Mouse (Mus musculus) cerebellum, adult 11 months (tissue): ENCODE data around the gene Cby1.
A peak's percentile ranks its signal among the peaks of the same experiment; 100 is the strongest.

Experiments
- DNase-seq: peaks from one replicate; pipeline ENCODE4 v3.0.0; 2022

Cby1 gene

GRCm38 (mm10) chr15:79683146-79683545 lies 24.1 kb downstream of the Cby1 start:
- no peak for DNase-seq

DNA sequence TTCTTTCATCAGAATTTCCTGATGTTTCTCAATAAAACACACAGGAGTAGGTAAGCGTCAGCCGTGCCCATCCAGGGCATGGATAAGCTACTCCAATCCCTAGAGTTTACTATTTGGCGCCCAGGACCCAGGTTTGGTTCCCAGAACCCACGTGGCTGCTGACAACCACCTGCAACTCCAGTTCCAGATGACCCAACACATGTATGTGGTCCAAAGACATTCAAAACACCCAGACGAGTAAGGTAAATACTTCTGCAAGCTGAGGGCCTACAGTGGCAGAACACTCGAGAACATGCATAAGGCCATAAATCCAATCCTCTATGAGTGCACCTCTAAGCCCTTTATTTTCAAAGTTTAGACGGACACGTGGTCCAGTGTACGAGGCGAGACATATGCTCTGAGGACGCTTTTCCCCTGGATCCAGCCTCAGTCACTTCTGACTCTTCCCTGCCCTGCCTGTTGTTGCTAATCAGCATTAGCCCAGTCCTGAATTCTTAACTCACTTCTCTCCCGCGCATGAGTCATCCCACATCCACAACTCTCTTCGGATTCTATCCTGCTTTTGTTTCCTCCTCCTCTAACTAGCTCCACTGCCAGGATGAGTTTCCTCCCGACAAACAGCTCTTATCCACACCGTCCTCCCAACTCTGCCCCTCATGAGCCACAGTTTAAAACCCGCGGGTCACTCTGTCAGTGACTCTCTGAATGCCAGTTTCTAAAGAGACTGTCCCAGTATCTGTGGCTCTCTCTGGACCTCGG lies 24.9 kb downstream of the Cby1 start:
- no peak for DNase-seq

GRCm38 (mm10) chr15:79684616-79685015 lies 25.6 kb downstream of the Cby1 start:
- DNase-seq = no peak

GRCm38 (mm10) chr15:79685141-79685641 lies 26.2 kb downstream of the Cby1 start:
- DNase-seq = no peak

- no peak for DNase-seq
Observed at GRCm38 (mm10) chr15:79686046-79686869, 27.3 kb downstream of the Cby1 start.

DNA sequence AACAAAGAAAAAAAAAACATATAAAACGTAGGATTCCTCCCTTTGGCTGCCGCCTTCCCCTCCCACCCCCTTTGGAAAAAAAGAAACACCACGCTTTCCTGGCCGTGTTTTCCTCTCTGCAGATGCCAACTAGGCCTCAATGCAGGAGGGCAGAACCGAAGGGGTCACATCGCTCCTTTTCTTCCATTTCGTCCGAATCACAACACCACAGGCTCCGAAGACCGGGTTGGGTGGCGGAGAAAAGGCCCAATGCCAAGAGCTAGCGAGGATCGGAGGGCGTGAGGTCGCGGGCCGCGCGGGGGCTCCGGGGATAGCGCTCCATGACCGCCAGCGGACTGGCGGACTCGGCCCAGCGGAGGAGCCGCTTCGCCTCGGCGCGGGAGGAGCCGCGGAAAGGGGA lies 28.2 kb downstream of the Cby1 start:
- DNase-seq = no peak

DNA sequence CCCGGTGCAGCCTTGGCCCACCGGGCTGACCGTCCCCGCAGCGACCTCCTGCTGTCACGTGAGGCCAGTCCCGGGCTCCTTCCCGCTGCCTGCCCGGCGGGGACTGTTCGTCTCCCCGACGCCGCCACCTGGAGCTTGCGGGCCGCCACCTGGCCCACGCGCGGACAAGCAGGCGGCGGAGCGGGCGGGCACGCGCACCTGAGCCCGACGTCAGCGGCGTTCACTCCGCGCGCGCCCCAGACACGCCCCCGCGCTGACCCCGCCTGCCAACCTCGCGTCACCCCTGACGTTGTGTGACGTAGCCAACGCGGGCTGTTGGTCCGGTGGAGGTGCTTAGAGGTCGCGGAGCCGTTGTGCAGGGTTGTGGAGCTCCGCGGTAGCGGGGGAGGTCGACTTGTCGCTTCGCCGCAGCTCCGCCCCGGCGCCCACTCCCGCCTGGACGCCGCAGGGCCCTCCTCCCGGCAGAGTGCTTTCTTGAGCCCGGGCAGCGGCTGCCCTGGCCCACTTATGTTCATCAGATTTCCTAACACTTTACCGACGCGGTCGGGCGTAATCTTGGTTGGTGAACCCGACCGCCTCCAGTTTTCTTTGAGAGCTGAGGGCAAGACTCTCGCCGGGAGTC lies 28.8 kb downstream of the Cby1 start, which contains the start of gene Josd1:
Josd1 (minus strand) TSS at position 274 of the 622 bp plus-strand sequence.
- peak; percentile 98 for DNase-seq

- no peak for DNase-seq
Observed at GRCm38 (mm10) chr15:79688268-79688956, 29.4 kb downstream of the Cby1 start.

- no peak for DNase-seq
Observed at GRCm38 (mm10) chr15:79689662-79690425, 30.8 kb downstream of the Cby1 start.

DNA sequence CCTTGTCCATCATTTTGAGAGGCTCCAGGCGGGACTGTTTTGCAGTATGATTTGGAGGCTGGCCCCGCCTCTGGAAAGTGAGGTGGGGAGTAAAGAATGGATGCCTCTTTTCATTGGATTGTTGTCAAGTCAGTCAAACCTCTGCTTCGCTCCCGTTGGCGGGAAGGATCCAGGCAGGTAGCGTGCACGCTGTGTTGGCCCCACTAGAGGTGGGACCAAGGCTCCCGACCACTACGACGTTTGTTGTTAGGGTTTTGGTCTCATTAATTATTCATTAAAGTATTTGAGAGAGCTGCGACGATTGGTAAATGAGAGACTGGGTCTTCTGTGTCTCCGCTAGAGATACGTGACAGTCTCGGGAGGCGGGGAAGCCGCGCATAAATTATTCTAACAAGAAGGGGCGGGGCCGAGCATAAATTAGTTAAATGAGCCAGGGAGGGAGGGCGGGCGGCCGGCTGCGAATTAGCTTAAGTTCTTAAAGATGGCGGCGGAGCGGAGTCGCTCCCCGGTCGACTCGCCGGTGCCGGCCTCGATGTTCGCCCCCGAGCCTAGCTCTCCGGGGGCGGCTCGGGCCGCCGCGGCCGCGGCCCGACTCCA lies 31.5 kb downstream of the Cby1 start, which contains the start of gene Gtpbp1:
Gtpbp1 (plus strand) TSS at position 420 of the 597 bp plus-strand sequence.
- peak; percentile 97 for DNase-seq

GRCm38 (mm10) chr15:79691023-79691508 lies 32.1 kb downstream of the Cby1 start:
- DNase-seq = peak; percentile 63

DNA sequence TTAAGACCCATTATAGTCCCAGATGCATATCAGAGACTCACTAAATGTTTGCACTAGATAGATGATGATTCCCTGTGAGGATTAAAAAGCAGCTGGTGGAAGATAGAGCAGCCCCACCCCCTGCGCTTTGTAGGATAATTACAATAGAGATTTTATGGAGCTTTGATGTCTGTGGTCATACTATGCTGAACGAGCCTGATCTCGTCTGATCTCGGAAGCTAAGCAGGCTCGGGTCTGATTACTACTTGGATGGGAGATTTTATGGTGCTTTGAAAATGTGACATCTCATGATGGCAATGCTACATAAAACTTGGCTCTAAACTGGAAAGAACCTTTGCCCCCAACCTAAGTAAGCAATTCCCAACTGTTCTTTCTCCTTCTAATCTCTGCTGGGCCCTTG lies 33.3 kb downstream of the Cby1 start:
- DNase-seq = no peak

GRCm38 (mm10) chr15:79693740-79694139 lies 34.7 kb downstream of the Cby1 start:
- no peak for DNase-seq

DNA sequence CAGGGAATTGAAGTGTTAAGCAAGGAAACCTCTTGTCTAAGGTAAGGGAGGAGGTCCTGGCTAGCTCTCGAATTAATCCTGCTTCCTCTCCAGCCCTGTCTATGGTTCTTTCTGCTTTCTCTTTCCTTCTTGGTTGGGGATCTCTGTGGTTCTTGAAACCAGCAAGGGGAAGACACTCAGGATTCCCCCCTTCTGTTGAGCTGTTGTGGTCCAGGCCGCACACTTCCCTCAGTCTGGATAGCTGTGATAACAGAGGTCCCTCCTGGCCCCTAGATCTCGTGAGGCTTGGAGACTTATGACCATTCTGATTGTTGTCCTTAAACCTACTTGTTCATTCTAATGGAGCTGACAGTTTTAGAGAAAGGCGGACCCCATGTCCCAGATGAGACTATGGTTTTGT lies 35.5 kb downstream of the Cby1 start:
- DNase-seq = no peak

GRCm38 (mm10) chr15:79695516-79695915 lies 36.5 kb downstream of the Cby1 start:
- no peak for DNase-seq

DNA sequence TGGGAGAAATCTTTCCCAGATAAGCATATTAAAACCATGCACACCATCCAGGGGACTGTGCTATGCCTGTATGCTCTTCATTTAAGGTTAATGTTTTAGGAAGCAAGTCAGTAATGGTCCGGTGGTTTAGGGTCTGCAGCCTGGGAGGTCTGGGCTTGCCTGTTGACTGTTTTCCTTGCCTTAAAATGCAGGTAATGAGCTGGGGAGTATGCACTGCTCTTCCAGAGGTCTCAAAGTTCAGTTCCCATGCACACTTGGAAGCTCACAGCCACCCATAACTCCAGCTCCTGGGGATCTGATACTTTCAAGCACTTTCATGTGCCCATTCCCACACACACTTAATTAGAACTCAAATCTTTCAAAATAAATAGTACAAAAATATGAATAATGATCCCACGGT lies 37.5 kb downstream of the Cby1 start:
- DNase-seq = no peak

- no peak for DNase-seq
Observed at GRCm38 (mm10) chr15:79697011-79697410, 38.0 kb downstream of the Cby1 start.

DNA sequence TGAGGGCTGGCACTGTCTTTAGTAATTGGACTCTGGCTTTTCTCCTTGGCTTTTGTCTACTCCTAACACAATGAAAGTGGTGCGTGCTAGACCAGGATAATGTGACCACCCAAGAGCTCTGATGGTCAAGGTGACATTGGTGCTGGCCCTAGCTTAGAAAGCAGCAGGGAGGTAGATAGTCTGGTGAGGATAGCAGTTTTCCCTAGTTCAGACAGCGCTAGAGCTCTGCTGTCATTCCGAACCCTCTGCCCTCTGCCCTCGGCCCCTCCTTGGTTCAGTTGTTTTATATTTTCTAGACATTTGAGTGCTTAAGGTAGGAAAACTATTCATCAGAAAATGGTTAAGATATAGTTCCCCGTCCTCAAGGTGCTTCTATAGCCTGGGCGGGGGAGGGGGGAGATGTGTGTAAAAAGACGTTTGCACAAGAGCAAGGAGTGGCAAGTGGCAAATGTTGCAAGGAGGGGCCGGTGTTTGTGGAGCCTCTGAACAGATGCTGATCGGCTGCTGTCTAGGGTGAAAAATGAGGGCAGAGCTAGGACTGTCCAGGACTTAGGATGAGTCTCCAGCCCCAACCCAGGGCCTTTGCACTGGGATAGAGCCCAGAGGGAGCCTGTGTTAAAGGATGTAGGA lies 38.7 kb downstream of the Cby1 start:
- no peak for DNase-seq

DNA sequence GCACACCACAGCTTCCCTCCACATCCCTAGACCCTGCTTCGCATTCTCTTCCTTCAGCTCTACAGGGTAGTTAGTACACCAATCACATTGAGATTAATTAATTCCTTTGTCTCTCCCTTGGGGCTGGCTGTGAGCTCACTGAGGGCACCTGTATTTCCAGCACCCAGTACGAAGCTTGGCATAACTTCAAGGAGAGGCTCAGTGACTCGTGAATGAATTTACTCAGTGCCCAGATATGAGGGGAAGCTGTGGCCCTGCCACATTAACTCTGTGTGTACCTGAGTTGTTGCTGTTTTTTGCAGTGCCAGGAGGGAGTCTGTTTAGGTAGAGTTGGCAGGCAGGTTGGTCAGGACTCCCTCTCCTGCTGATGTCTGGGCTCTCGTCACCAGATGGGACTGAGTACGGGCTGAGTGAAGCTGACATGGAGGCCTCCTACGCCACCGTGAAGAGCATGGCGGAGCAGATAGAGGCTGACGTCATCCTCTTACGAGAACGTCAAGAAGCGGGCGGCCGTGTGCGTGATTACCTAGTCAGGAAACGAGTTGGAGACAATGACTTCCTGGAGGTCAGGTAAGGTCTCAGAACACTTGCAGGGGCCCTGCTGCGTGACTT lies 47.7 kb downstream of the Cby1 start:
- no peak for DNase-seq

- no peak for DNase-seq
Observed at GRCm38 (mm10) chr15:79708229-79708822, 49.3 kb downstream of the Cby1 start.
